16 mouse cellular contexts compared by ENCODE assay signal in genomic region chr11:118825280-118826094, GRCm38 (mm10).
DNase-seq lines count a peak whose midpoint lies in the region; ATAC-seq and TF ChIP-seq lines count a peak whose summit lies in the region.
"Had no signal": no experiment of that assay in that cellular context is flagged by ENCODE, and none has a peak within 500 bp of the region (broad histone marks: within the 10 kb centered on the region; RNA-seq: fewer than 3 reads in every experiment).

No protein-coding gene starts in this region.

- TF ChIP-seq POLR2A in cerebellum, adult 2 months (IDR thresholded peaks at IDR 0.05; ENCODE audit: borderline replicate concordance, insufficient read depth, low read length) = no peak
- TF ChIP-seq POLR2A in olfactory bulb, adult 2 months (IDR thresholded peaks at IDR 0.05; ENCODE audit: insufficient read depth, low read depth, low read length) = no peak

- peak overlapping the region; percentile 43 for H3K27ac ChIP-seq in cerebellum, adult 2 months (ENCODE audit: insufficient read depth, low read length)
- no peak overlapping the region for H3K27ac ChIP-seq in neural tube, embryonic 11.5 days (ENCODE audit: low read depth, low read length)
- peak overlapping the region; percentile 64 for H3K27ac ChIP-seq in olfactory bulb, adult 2 months (ENCODE audit: insufficient read depth, low read depth, low read length)
- H3K27ac ChIP-seq: liver, embryonic 14.5 days; macrophage had no signal

- DNase-seq in cerebellum, adult 2 months = no peak
- DNase-seq in cerebellum, adult 18-20 months = no peak
- DNase-seq in neural tube, embryonic 11.5 days (ENCODE audit: low spot score) = peak; percentile 51
- DNase-seq in neural tube, embryonic 10.5 days (ENCODE audit: extremely low spot score, low spot score) = no peak
- peak; percentile 71 for DNase-seq in kidney, postnatal 14 days
- DNase-seq in lung, postnatal 25 days (ENCODE audit: low spot score) = no peak
- DNase-seq in heart, adult 9 months (ENCODE audit: low spot score in 2 of 2) = no peak
- DNase-seq: adrenal gland, postnatal 36 days; cerebellum, adult 8-10 months; gastrocnemius, postnatal 25 days; left cerebral cortex, postnatal 4 days; right cerebral cortex, postnatal 4 days had no signal

- H3K4me3 ChIP-seq in cerebellum, adult 2 months (replicated peaks; ENCODE audit: insufficient read depth, low read depth, low read length) = no peak overlapping the region
- H3K4me3 ChIP-seq in neural tube, embryonic 11.5 days (ENCODE audit: low read depth, low read length) = no peak overlapping the region
- no peak overlapping the region for H3K4me3 ChIP-seq in olfactory bulb, adult 2 months (ENCODE audit: insufficient read depth, low read depth, low read length)

- H3K9ac ChIP-seq in neural tube, embryonic 11.5 days (ENCODE audit: low read length) = peak overlapping the region; percentile 11
- H3K9ac ChIP-seq: liver, embryonic 14.5 days had no signal

- no peak overlapping the region for H3K4me2 ChIP-seq in neural tube, embryonic 11.5 days (ENCODE audit: low read depth)

- 38% methylated on average over 25 of the region's 25 CpGs for WGBS in cerebellum, adult 2 months
- WGBS in neural tube, embryonic 11.5 days = 45% methylated on average over 25 of the region's 25 CpGs
- 38% methylated on average over 25 of the region's 25 CpGs for WGBS in olfactory bulb, adult 2 months

- ATAC-seq in neural tube, embryonic 11.5 days (ENCODE audit: insufficient read depth, low FRiP score, low TSS enrichment) = peak; percentile 58; the same call in 1 of the 2 replicates
- ATAC-seq: forebrain, embryonic 14.5 days had no signal

- H3K4me1 ChIP-seq in cerebellum, adult 2 months (ENCODE audit: control insufficient read depth, insufficient read depth, low read length) = peaks cover 77% of the 10 kb centered on the region
- H3K4me1 ChIP-seq in neural tube, embryonic 11.5 days (ENCODE audit: control insufficient read depth, insufficient read depth, low read length) = peaks cover 12% of the 10 kb centered on the region
- peaks cover 50% of the 10 kb centered on the region for H3K4me1 ChIP-seq in olfactory bulb, adult 2 months (ENCODE audit: control insufficient read depth, insufficient read depth, low read length)

- H3K9me3 ChIP-seq in neural tube, embryonic 11.5 days (ENCODE audit: control insufficient read depth, low read length) = no peaks in the 10 kb centered on the region

- H3K36me3 ChIP-seq in neural tube, embryonic 11.5 days (ENCODE audit: control insufficient read depth, insufficient read depth, low read length) = no peaks in the 10 kb centered on the region

- TF ChIP-seq CTCF in cerebellum, adult 2 months (IDR thresholded peaks at IDR 0.05; ENCODE audit: borderline replicate concordance, insufficient read depth, low read depth, low read length) = no peak
- no peak for TF ChIP-seq CTCF in olfactory bulb, adult 2 months (IDR thresholded peaks at IDR 0.05; ENCODE audit: insufficient read depth, low read depth, low read length)

- no peaks in the 10 kb centered on the region for H3K27me3 ChIP-seq in cerebellum, adult 2 months (ENCODE audit: control insufficient read depth, insufficient read depth, low read length)
- H3K27me3 ChIP-seq in neural tube, embryonic 11.5 days (ENCODE audit: control insufficient read depth, insufficient read depth, low read length) = no peaks in the 10 kb centered on the region

Comparison
In these comparisons a context has a peak if more than half of its experiments do, and no peak if none do; other contexts are left out.
1. DNase-seq: peak in neural tube, embryonic 11.5 days (single experiment) and kidney, postnatal 14 days (single experiment); none in cerebellum, adult 2 months (0 of 2), cerebellum, adult 18-20 months (0 of 2), neural tube, embryonic 10.5 days (single experiment), lung, postnatal 25 days (single experiment) and heart, adult 9 months (0 of 2).